Mouse (Mus musculus) liver, embryonic 14.5 days (tissue): Measurements from ENCODE around the gene Sdhaf3.

Source experiments
- CTCF ChIP-seq: IDR thresholded peaks from 2 replicates; pipeline ENCODE4 v1.5.1; 2016; ENCODE audit warnings: antibody characterized with exemption, low read depth, control low read depth
- EP300 ChIP-seq: IDR thresholded peaks from 2 replicates; pipeline ENCODE4 v1.6.1; 2016; ENCODE audit warnings: antibody characterized with exemption, low read depth

GRCm38 (mm10) chr6:7082467-7083259 is 126.9 kb downstream of the Sdhaf3 start:
- no peak for TF ChIP-seq CTCF
- TF ChIP-seq EP300, result no peak
